Mouse (Mus musculus) liver, embryonic 14.5 days (tissue): ENCODE data around the gene Arhgap22. TPM values are rescaled to one million over a fixed set of nuclear protein-coding genes. Genes with fewer than 3 reads are reported as not detected.

ENCODE experiments used
- ATAC-seq: fragments of 200-750 bp; cut with Nextera tagmentation; 2 replicates; pipeline ENCODE4 v1.8.0; 2017; ENCODE audit warnings: moderate number of reproducible peaks, mild to moderate bottlenecking, moderate library complexity; ENCODE audit not compliant: insufficient read depth
- DNase-seq, 3 experiments: peaks; one replicate each; pipeline ENCODE4 v3.0.0-alpha.2; 2012 to 2013; ENCODE audit warnings: low read depth in 3 of 3, low spot score in 3 of 3
- H3K27ac ChIP-seq: fragments of 300-500 bp; sonication (generic); 2 replicates; pipeline ENCODE4 v1.5.1; 2014; ENCODE audit warnings: moderate library complexity, mild to moderate bottlenecking, control low read depth, inconsistent platforms
- H3K27me3 ChIP-seq: fragments of 300-500 bp; sonication (generic); 2 replicates; pipeline ENCODE4 v1.6.1; 2014; ENCODE audit warnings: mild to moderate bottlenecking, low read length, moderate library complexity; ENCODE audit not compliant: control insufficient read depth, insufficient read depth
- H3K36me3 ChIP-seq: fragments of 300-500 bp; sonication (generic); replicated peaks from 2 replicates; pipeline ENCODE4 v1.6.1; 2014; ENCODE audit warnings: low read depth; ENCODE audit not compliant: control insufficient read depth, insufficient read depth
- H3K4me1 ChIP-seq, 2 experiments: fragments of 200-500 bp in 1 of 2; fragments of 300-500 bp in 1 of 2; sonication (generic) in 1 of 2; replicated peaks; 2 replicates each; pipeline ENCODE4 v1.6.1; 2012 to 2014; ENCODE audit warnings: antibody characterized with exemption in 1 of 2, inconsistent platforms in 1 of 2, low read length in 1 of 2; ENCODE audit not compliant: control insufficient read depth in 2 of 2, insufficient read depth in 2 of 2
- H3K4me2 ChIP-seq: fragments of 300-500 bp; sonication (generic); 2 replicates; pipeline ENCODE4 v1.6.1; 2014; ENCODE audit warnings: low read depth, mild to moderate bottlenecking, control low read depth, moderate library complexity
- H3K4me3 ChIP-seq, 2 experiments: fragments of 200-500 bp in 1 of 2; fragments of 300-500 bp in 1 of 2; sonication (generic) in 1 of 2; 2 replicates each; pipeline ENCODE4 v1.5.1; 2012 to 2014; ENCODE audit warnings: low read depth in 2 of 2, low read length in 2 of 2, mild to moderate bottlenecking in 2 of 2, control low read depth in 1 of 2, inconsistent platforms in 1 of 2, moderate library complexity in 1 of 2; ENCODE audit not compliant: insufficient read depth in 1 of 2
- H3K9ac ChIP-seq: fragments of 300-500 bp; sonication (generic); replicated peaks from 2 replicates; pipeline ENCODE4 v1.6.1; 2014; ENCODE audit warnings: mild to moderate bottlenecking, control low read depth, moderate library complexity
- H3K9me3 ChIP-seq: fragments of 300-500 bp; sonication (generic); 2 replicates; pipeline ENCODE4 v1.6.1; 2016; ENCODE audit warnings: low read length, mixed read lengths; ENCODE audit not compliant: control insufficient read depth
- CTCF ChIP-seq: IDR thresholded peaks from 2 replicates; pipeline ENCODE4 v1.5.1; 2016; ENCODE audit warnings: antibody characterized with exemption, low read depth, control low read depth
- EP300 ChIP-seq: IDR thresholded peaks from 2 replicates; pipeline ENCODE4 v1.6.1; 2016; ENCODE audit warnings: antibody characterized with exemption, low read depth
- WGBS: fragments of 180-500 bp; shearing (Covaris S2); extraction: QIAGEN DNeasy Blood & Tissue Kit; methylation state at CpG from one replicate; pipeline ENCODE4 v1.1.7; 2014; ENCODE audit not compliant: insufficient replicate concordance; 5-methylcytosine and 5-hydroxymethylcytosine counted together
- polyA plus RNA-seq, 2 experiments: library from polyadenylated mRNA; depleted of rRNA in 1 of 2; stranded (reverse) in 1 of 2; unstranded in 1 of 2; fragments of >200 nt; fragmentation: Nextera tagmentation in 1 of 2; extraction: Ambion mirVana in 1 of 2; gene quantifications; 2 replicates each; pipeline versions ENCODE4 v1.2.1 to v1.2.3; 2012 to 2014

Gene Arhgap22
- polyA plus RNA-seq, 2 experiments: 2.0 to 2.6 TPM

DNA sequence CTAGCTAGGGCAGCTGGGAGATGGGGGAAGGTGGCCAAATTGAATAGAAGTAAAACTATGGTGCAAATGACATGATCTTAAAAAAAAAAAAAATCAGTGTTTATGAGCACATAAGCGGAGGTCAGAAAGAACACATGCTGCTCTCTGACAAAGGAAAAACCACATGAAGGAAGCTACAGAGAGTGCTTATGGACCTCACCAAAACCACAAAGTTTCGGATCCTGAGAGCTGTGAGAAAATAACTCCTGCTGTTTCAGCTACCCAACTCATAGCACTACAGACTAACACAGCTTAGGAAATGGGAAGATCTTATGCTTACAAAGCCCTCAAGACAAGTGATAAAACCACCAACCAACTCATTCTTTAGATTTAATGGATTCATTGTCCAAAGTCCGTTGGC lies 186.2 kb downstream of the Arhgap22 start:
- TF ChIP-seq EP300: no peak
- TF ChIP-seq CTCF: no peak
- Histone ChIP-seq H3K4me2 (no peak overlapping the region), H3K27ac (no peak overlapping the region), H3K4me1 (no peaks in the 10 kb centered on the region), H3K9ac (no peak overlapping the region), H3K27me3 (no peaks in the 10 kb centered on the region), H3K36me3 (no peaks in the 10 kb centered on the region; the same call in 1 of the 2 replicates), H3K9me3 (no peaks in the 10 kb centered on the region), H3K4me3 (no peak overlapping the region)
- DNase-seq (no peak), ATAC-seq (no peak)
- WGBS: 53% methylated on average over 3 of the region's 3 CpGs

DNA sequence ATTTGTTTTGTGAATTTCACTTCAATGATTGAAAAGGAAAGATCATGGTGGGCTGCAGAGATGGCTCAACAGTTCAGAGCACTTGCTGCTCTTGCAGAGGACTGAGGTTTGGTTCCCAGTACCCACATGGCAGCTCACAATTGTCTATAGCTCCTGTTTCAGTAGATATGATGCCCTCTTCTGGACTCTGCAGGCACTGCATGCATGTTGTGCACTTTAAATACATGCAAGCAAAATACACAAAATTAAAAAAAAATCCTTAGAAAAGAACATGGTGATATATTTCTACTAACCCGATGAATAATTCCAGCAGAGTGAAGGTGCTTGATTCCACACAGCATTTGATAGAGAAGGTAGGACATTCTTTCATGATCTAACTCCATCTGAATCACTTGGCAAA lies 188.5 kb downstream of the Arhgap22 start:
- WGBS: 66% methylated on average over 1 of the region's 1 CpGs
- no peaks in the 10 kb centered on the region for H3K9me3 ChIP-seq
- no peak overlapping the region for H3K4me2 ChIP-seq
- H3K4me3 ChIP-seq: no peak overlapping the region
- no peak overlapping the region for H3K9ac ChIP-seq
- DNase-seq (no peak), ATAC-seq (no peak)
- TF ChIP-seq CTCF (peak; percentile 43), EP300 (no peak)
- H3K27me3 ChIP-seq: no peaks in the 10 kb centered on the region
- no peak overlapping the region for H3K27ac ChIP-seq
- H3K36me3 ChIP-seq: no peaks in the 10 kb centered on the region; the same call in 1 of the 2 replicates
- H3K4me1 ChIP-seq: no peaks in the 10 kb centered on the region

DNA sequence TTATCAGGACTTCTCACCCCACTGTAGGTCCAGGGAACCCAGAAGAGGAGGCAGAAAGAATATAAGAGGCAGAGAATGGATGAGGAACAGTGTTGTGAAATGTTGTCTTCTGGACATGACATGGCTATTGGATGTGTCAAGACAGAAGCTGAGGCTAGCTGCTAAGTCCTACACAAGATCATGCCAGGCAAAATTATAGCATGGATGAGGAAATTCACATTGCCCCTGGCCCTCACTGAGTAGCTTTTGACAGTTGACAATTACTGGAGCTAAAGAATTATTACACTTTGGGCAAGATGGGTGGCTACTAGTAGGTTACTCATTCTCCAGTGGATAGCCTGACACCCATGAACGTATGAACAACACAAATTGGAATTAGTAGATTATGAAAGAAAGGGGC lies 201.9 kb downstream of the Arhgap22 start:
- Histone ChIP-seq H3K27ac (no peak overlapping the region), H3K4me2 (no peak overlapping the region), H3K9me3 (no peaks in the 10 kb centered on the region), H3K4me1 (no peaks in the 10 kb centered on the region), H3K9ac (no peak overlapping the region), H3K4me3 (no peak overlapping the region), H3K36me3 (no peaks in the 10 kb centered on the region), H3K27me3 (no peaks in the 10 kb centered on the region)
- no peak for ATAC-seq
- 70% methylated on average over 1 of the region's 1 CpGs for WGBS
- no peak for DNase-seq
- TF ChIP-seq EP300: no peak
- no peak for TF ChIP-seq CTCF

DNA sequence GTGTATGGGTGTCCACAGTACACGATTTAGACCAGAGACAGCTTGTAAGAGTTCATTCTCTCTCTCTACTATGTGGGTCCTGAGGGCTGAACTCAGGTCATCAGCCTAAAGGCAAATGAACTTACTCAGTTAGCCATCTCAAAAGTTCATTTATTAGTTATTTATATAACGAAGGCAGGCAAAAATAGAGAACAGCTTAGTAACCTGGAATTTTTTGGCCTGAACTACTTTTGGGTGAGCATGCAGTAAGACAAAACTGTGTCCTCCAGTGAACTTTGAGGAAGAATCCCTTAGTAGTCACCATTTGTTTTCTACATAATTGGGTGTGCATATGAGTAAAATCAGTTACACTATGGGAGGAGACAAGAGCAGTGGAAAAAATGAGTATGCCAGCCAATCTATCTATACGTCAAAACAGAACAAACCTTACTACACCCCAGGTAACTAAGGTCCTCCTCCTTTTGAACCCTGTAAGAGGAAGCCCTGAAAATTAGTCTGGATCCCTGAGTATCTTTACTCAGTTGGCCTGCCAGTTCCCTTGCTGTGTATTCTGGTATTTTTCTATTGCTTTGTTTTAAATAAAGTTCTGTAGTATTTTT lies 204.6 kb downstream of the Arhgap22 start:
- no peak for ATAC-seq
- H3K4me2 ChIP-seq: no peak overlapping the region
- H3K27ac ChIP-seq: no peak overlapping the region
- no peaks in the 10 kb centered on the region for H3K9me3 ChIP-seq
- TF ChIP-seq CTCF (no peak), EP300 (no peak)
- H3K36me3 ChIP-seq: no peaks in the 10 kb centered on the region
- 62% methylated on average over 3 of the region's 3 CpGs for WGBS
- no peak overlapping the region for H3K9ac ChIP-seq
- no peaks in the 10 kb centered on the region for H3K4me1 ChIP-seq
- no peak for DNase-seq
- no peaks in the 10 kb centered on the region for H3K27me3 ChIP-seq
- no peak overlapping the region for H3K4me3 ChIP-seq

Other genes with a start within 250 kb of the Arhgap22 start
- 0.02 and 0.03 TPM in 2 replicates for gene Lrrc18, start 222.6 kb upstream of the Arhgap22 start, polyA plus RNA-seq (2012; rRNA removed)
- 0.08 TPM in 1 of 2 replicates, not detected in the other for gene Lrrc18, start 222.6 kb upstream of the Arhgap22 start, polyA plus RNA-seq (2014; fragmentation: Nextera tagmentation; extraction: Ambion mirVana)
- 1.2 and 2.6 TPM in 2 replicates for gene Wdfy4, start 28.5 kb upstream of the Arhgap22 start, polyA plus RNA-seq (2012; rRNA removed)
- 1.2 TPM in 2 replicates for gene Wdfy4, start 28.5 kb upstream of the Arhgap22 start, polyA plus RNA-seq (2014; fragmentation: Nextera tagmentation; extraction: Ambion mirVana)
- 6.5 and 9.1 TPM in 2 replicates for gene Mapk8, start 233.1 kb downstream of the Arhgap22 start, polyA plus RNA-seq (2012; rRNA removed)
- 2.9 and 4.3 TPM in 2 replicates for gene Mapk8, start 233.1 kb downstream of the Arhgap22 start, polyA plus RNA-seq (2014; fragmentation: Nextera tagmentation; extraction: Ambion mirVana)